Mouse (Mus musculus): ENCODE results near the gene Cylc2. TPM values are rescaled to one million over a fixed set of nuclear protein-coding genes. Genes with fewer than 3 reads are reported as not detected.

The Cylc2 gene
- polyA plus RNA-seq (2015; fragmentation: Nextera tagmentation; extraction: Ambion mirVana) = not detected in 2 replicates

DNA sequence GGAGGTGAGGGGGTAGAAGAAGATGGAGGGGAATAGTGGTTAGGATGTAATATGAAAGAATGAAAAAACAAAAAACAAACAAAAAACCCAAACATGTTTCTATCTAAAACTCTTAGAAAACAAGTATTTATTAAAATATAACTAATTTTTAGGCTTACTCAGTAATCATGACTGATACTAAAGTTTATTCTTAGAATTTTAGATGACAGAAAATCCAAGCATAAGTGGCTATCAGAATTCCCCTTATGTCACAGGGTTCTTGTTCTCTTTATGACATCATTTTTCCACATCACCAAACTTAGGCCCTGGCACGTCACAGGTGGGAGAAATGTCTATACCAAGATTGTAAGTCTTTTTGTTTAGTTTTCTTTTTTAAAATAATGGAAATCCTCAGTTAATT is at the start of gene Cylc2:
Gene Cylc2, plus strand, starts transcription at position 301 of the 400 bp plus-strand sequence.
- H3K36me3 ChIP-seq = no peaks in the 10 kb centered on the region
- no peak for ATAC-seq (ENCODE audit: low FRiP score, low read depth)
- H3K9me3 ChIP-seq = no peaks in the 10 kb centered on the region
- no peak within 1 kb of the TSS for H3K4me2 ChIP-seq
- H3K4me1 ChIP-seq (replicated peaks) = no peaks in the 10 kb centered on the region
- no peaks in the 10 kb centered on the region for H3K27me3 ChIP-seq
- H3K4me3 ChIP-seq = no peak within 1 kb of the TSS
- H3K27ac ChIP-seq (replicated peaks) = no peak within 1 kb of the TSS
- no peak within 1 kb of the TSS for H3K9ac ChIP-seq
- WGBS = 80% methylated on average over 1 of the region's 1 CpGs
